Mouse (Mus musculus) megakaryocyte, embryonic 14.5 days (primary cell): ENCODE data around the gene Vtcn1. TPM values are rescaled to one million over a fixed set of nuclear protein-coding genes. Genes with fewer than 3 reads are reported as not detected.

Experiments
- H3K27me3 ChIP-seq: replicated peaks from 2 replicates; pipeline ENCODE3; 2012; ENCODE audit warnings: inconsistent platforms
- H3K36me3 ChIP-seq: replicated peaks from 2 replicates; pipeline ENCODE3; 2012; ENCODE audit warnings: low read length, inconsistent platforms, mixed read lengths
- H3K4me1 ChIP-seq: 2 replicates; pipeline ENCODE4 v1.6.1; 2012; ENCODE audit warnings: inconsistent platforms
- H3K4me3 ChIP-seq: replicated peaks from 2 replicates; pipeline ENCODE3; 2012; ENCODE audit warnings: moderate library complexity, mild to moderate bottlenecking, inconsistent platforms
- H3K9me3 ChIP-seq: 2 replicates; pipeline ENCODE4 v1.6.1; 2012; ENCODE audit warnings: inconsistent platforms
- FLI1 ChIP-seq: IDR thresholded peaks from 2 replicates; pipeline ENCODE4 v1.6.1; 2012; ENCODE audit warnings: low read length, inconsistent platforms, mixed read lengths
- GATA1 ChIP-seq: IDR thresholded peaks from 3 replicates; pipeline ENCODE4 v1.6.1; 2012; ENCODE audit warnings: mixed read lengths, low read length, inconsistent platforms, borderline replicate concordance
- polyA plus RNA-seq: library from polyadenylated mRNA; stranded (reverse); fragments of >175 nt; gene quantifications from 2 replicates; pipeline ENCODE4 v1.2.3, GENCODE M21; 2012; ENCODE audit warnings: low replicate concordance; ENCODE audit not compliant: insufficient read depth

Vtcn1 gene
- polyA plus RNA-seq, 1 experiment, result not detected

- no peaks in the 10 kb centered on the region for H3K9me3 ChIP-seq
- peaks cover 11% of the 10 kb centered on the region for H3K4me1 ChIP-seq
- TF ChIP-seq FLI1, result no peak
- TF ChIP-seq GATA1, result no peak
- peaks cover 2% of the 10 kb centered on the region for H3K27me3 ChIP-seq
- peaks cover 51% of the 10 kb centered on the region for H3K36me3 ChIP-seq
- H3K4me3 ChIP-seq, result no peak overlapping the region
Measured at GRCm38 (mm10) chr3:100936201-100936600, 110.9 kb downstream of the Vtcn1 start.

- no peak overlapping the region for H3K4me3 ChIP-seq
- TF ChIP-seq GATA1 (no peak), FLI1 (no peak)
- peaks cover 2% of the 10 kb centered on the region for H3K27me3 ChIP-seq
- peaks cover 5% of the 10 kb centered on the region; the same call in 1 of the 2 replicates for H3K4me1 ChIP-seq
- peaks cover 69% of the 10 kb centered on the region for H3K36me3 ChIP-seq
- no peaks in the 10 kb centered on the region for H3K9me3 ChIP-seq
Measured at GRCm38 (mm10) chr3:100938211-100938610, 113.0 kb downstream of the Vtcn1 start.

- peaks cover 5% of the 10 kb centered on the region; the same call in 1 of the 2 replicates for H3K4me1 ChIP-seq
- H3K36me3 ChIP-seq, result peaks cover 90% of the 10 kb centered on the region
- TF ChIP-seq GATA1 (no peak), FLI1 (no peak)
- no peaks in the 10 kb centered on the region for H3K9me3 ChIP-seq
- no peaks in the 10 kb centered on the region for H3K27me3 ChIP-seq
- no peak overlapping the region for H3K4me3 ChIP-seq
Measured at GRCm38 (mm10) chr3:100940496-100941037, 115.3 kb downstream of the Vtcn1 start.

Other genes starting within 250 kb of the Vtcn1 start
- gene Man1a2, start 140.0 kb upstream of the Vtcn1 start, polyA plus RNA-seq, result 20.6 and 43.4 TPM in 2 replicates
- 0.70 TPM in 1 of 2 replicates, not detected in the other for gene Trim45, start 96.7 kb downstream of the Vtcn1 start, polyA plus RNA-seq
- 0.40 and 0.71 TPM in 2 replicates for gene Ttf2, start 144.2 kb downstream of the Vtcn1 start, polyA plus RNA-seq
- 0.06 TPM in 1 of 2 replicates, not detected in the other for gene Cd101, start 204.1 kb downstream of the Vtcn1 start, polyA plus RNA-seq